11 mouse cellular contexts compared by ENCODE assay signal in the genomic region with DNA sequence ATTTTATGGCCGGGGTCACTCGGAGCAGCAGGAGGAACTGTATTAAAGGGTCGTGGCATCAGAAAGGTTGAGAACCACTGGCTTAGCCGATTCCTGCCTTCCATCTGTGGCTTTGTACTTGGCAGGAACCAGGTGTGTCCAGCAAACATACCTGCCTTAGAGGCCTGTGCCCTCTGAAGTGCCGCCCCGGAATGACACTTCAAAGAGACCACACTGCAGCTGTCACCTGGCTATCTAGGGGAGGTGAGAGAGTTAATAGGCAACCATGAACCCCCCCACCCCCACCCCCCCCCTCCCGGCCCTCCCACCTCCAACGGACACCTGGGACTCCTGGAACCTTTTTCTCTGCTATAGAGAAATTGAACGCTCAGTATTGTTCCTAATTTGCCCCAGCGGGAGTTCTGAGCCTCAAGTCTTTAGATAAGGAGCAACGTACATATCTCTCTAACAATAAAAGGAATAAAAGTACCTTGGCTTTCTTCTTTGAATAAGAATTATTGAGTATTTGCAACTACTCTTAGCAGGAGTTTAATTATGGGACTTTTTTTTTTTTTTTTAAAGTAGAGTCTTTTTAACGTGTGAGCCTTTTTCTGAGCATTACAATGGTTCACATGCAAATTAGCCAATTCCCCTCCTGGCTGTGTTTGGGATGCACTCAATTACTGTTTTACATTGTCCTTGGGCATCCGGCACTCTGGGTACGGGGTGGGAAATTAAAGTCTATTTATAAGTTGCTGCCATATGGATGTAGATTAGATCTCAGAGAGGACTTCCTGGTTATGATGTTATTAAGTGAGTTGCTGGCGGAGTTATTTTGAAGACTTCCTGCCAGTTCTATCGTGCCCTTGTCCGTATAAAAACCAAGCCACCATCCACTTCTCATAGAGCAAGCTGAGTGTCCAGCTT. TPM values are rescaled to one million over a fixed set of nuclear protein-coding genes. Genes with fewer than 3 reads are reported as not detected.
DNase-seq lines count a peak whose midpoint lies in the region; ATAC-seq and TF ChIP-seq lines count a peak whose summit lies in the region.
"Had no signal": no experiment of that assay in that cellular context is flagged by ENCODE, and none has a peak within 500 bp of the region (broad histone marks: within the 10 kb centered on the region; RNA-seq: fewer than 3 reads in every experiment).

No protein-coding gene starts in this region.

- no peaks in the 10 kb centered on the region for H3K27me3 ChIP-seq in forebrain, embryonic 11.5 days (ENCODE audit: control insufficient read depth, insufficient read depth, low read length)
- no peaks in the 10 kb centered on the region for H3K27me3 ChIP-seq in forebrain, embryonic 14.5 days (replicated peaks; ENCODE audit: control insufficient read depth, insufficient read depth, low read length)
- H3K27me3 ChIP-seq in lung, embryonic 14.5 days (ENCODE audit: insufficient read depth, low read length): no peaks in the 10 kb centered on the region
- H3K27me3 ChIP-seq in intestine, embryonic 16.5 days (replicated peaks; ENCODE audit: control insufficient read depth, insufficient read depth, low read length): no peaks in the 10 kb centered on the region
- H3K27me3 ChIP-seq: forebrain, embryonic 13.5 days had no signal

- WGBS in forebrain, embryonic 11.5 days: 61% methylated on average over 17 of the region's 17 CpGs
- 40% methylated on average over 17 of the region's 17 CpGs for WGBS in forebrain, embryonic 14.5 days
- 20% methylated on average over 17 of the region's 17 CpGs for WGBS in lung, embryonic 14.5 days
- 28% methylated on average over 17 of the region's 17 CpGs for WGBS in lung, adult 2 months
- 36% methylated on average over 17 of the region's 17 CpGs for WGBS in intestine, embryonic 16.5 days

- no peak overlapping the region for H3K4me2 ChIP-seq in forebrain, embryonic 11.5 days (ENCODE audit: low read depth, low read length, severe bottlenecking)
- H3K4me2 ChIP-seq in forebrain, embryonic 14.5 days (ENCODE audit: low read length): no peak overlapping the region
- H3K4me2 ChIP-seq in lung, embryonic 14.5 days: peak overlapping the region; percentile 38
- H3K4me2 ChIP-seq in intestine, embryonic 16.5 days (ENCODE audit: low read depth, low read length): no peak overlapping the region
- H3K4me2 ChIP-seq: forebrain, embryonic 13.5 days; liver, embryonic 11.5 days had no signal

- H3K9ac ChIP-seq in forebrain, embryonic 11.5 days (ENCODE audit: low read length): no peak overlapping the region
- H3K9ac ChIP-seq in forebrain, embryonic 14.5 days (ENCODE audit: low read length): no peak overlapping the region
- H3K9ac ChIP-seq in lung, embryonic 14.5 days: no peak overlapping the region
- no peak overlapping the region for H3K9ac ChIP-seq in intestine, embryonic 16.5 days (ENCODE audit: low read depth, low read length)
- H3K9ac ChIP-seq: forebrain, embryonic 13.5 days had no signal

- no peak overlapping the region for H3K27ac ChIP-seq in forebrain, embryonic 11.5 days (ENCODE audit: low read depth, low read length)
- H3K27ac ChIP-seq in forebrain, embryonic 14.5 days (ENCODE audit: low read depth, low read length): no peak overlapping the region
- peak overlapping the region; percentile 6; the same call in 1 of the 2 replicates for H3K27ac ChIP-seq in lung, embryonic 14.5 days (ENCODE audit: low read depth)
- peak overlapping the region; percentile 62; the same call in 1 of the 2 replicates for H3K27ac ChIP-seq in intestine, embryonic 16.5 days (ENCODE audit: low read length)
- H3K27ac ChIP-seq: forebrain, embryonic 13.5 days had no signal

- no peak for DNase-seq in forebrain, embryonic 11.5 days (ENCODE audit: low spot score)
- no peak for DNase-seq in forebrain, embryonic 14.5 days (ENCODE audit: low spot score)
- DNase-seq in lung, embryonic 14.5 days: peak; percentile 63
- no peak for DNase-seq in lung, adult 2 months
- DNase-seq in thymus, postnatal 10 days (ENCODE audit: low spot score in 2 of 2): peak; percentile 48 to 76
- no peak for DNase-seq in cerebellum, adult 8-10 months
- no peak for DNase-seq in layer of hippocampus, adult 8-10 months (ENCODE audit: low spot score in 2 of 2)
- DNase-seq: right cerebral cortex, postnatal 14 days had no signal

- H3K4me3 ChIP-seq in forebrain, embryonic 11.5 days (ENCODE audit: low read depth, low read length): no peak overlapping the region
- no peak overlapping the region for H3K4me3 ChIP-seq in forebrain, embryonic 14.5 days (ENCODE audit: low read depth, low read length)
- H3K4me3 ChIP-seq in lung, embryonic 14.5 days (ENCODE audit: low read depth, low read length): no peak overlapping the region
- H3K4me3 ChIP-seq in lung, adult 2 months (replicated peaks; ENCODE audit: extremely low read depth, low read depth, low read length): no peak overlapping the region
- no peak overlapping the region for H3K4me3 ChIP-seq in intestine, embryonic 16.5 days (ENCODE audit: low read length)
- H3K4me3 ChIP-seq: forebrain, embryonic 13.5 days had no signal

- no peaks in the 10 kb centered on the region for H3K36me3 ChIP-seq in forebrain, embryonic 11.5 days (ENCODE audit: control insufficient read depth, insufficient read depth, low read length)
- no peaks in the 10 kb centered on the region for H3K36me3 ChIP-seq in forebrain, embryonic 14.5 days (ENCODE audit: control insufficient read depth, insufficient read depth, low read length)
- H3K36me3 ChIP-seq in lung, embryonic 14.5 days (ENCODE audit: insufficient read depth): no peaks in the 10 kb centered on the region
- H3K36me3 ChIP-seq in intestine, embryonic 16.5 days (ENCODE audit: control insufficient read depth, insufficient read depth, low read length): no peaks in the 10 kb centered on the region

- no peak for TF ChIP-seq POLR2A in lung, adult 2 months (IDR thresholded peaks at IDR 0.05; ENCODE audit: borderline replicate concordance, extremely low read depth, low read depth, low read length)

- no peaks in the 10 kb centered on the region for H3K9me3 ChIP-seq in forebrain, embryonic 11.5 days (ENCODE audit: control insufficient read depth, low read length)
- H3K9me3 ChIP-seq in forebrain, embryonic 14.5 days (replicated peaks; ENCODE audit: control insufficient read depth, low read length): no peaks in the 10 kb centered on the region
- H3K9me3 ChIP-seq in lung, embryonic 14.5 days (ENCODE audit: low read depth, low read length): no peaks in the 10 kb centered on the region
- H3K9me3 ChIP-seq in intestine, embryonic 16.5 days (ENCODE audit: control insufficient read depth, low read length): no peaks in the 10 kb centered on the region
- H3K9me3 ChIP-seq: forebrain, embryonic 13.5 days had no signal

- TF ChIP-seq CTCF in lung, embryonic 14.5 days (IDR thresholded peaks at IDR 0.05; ENCODE audit: low read depth): no peak
- no peak for TF ChIP-seq CTCF in lung, adult 2 months (IDR thresholded peaks at IDR 0.05; ENCODE audit: insufficient read depth, low read length)

- H3K4me1 ChIP-seq in forebrain, embryonic 11.5 days (replicated peaks; ENCODE audit: control insufficient read depth, insufficient read depth, low read length): no peaks in the 10 kb centered on the region; the same call in 1 of the 2 replicates
- peaks cover 10% of the 10 kb centered on the region for H3K4me1 ChIP-seq in forebrain, embryonic 14.5 days (ENCODE audit: control insufficient read depth, insufficient read depth, low read length)
- H3K4me1 ChIP-seq in lung, embryonic 14.5 days (ENCODE audit: insufficient read depth): peaks cover 37% of the 10 kb centered on the region
- H3K4me1 ChIP-seq in lung, adult 2 months (ENCODE audit: control insufficient read depth, insufficient read depth, low read length): peaks cover 9% of the 10 kb centered on the region
- H3K4me1 ChIP-seq in intestine, embryonic 16.5 days (ENCODE audit: control insufficient read depth, insufficient read depth, low read length): peaks cover 34% of the 10 kb centered on the region

- 0 out of 2 replicates have a peak, but pooled peaks have one; percentile 25 for ATAC-seq in forebrain, embryonic 11.5 days (replicated peaks; ENCODE audit: low FRiP score)
- ATAC-seq in forebrain, embryonic 14.5 days: no peak
- ATAC-seq in lung, embryonic 14.5 days (ENCODE audit: insufficient read depth): peak; percentile 53
- peak; percentile 86 for ATAC-seq in intestine, embryonic 16.5 days

RNA-seq across cellular contexts. Expression of a gene that starts 53.5 kb away (rescaled TPM):
- polyA plus RNA-seq in forebrain, embryonic 11.5 days (2014; fragmentation: Nextera tagmentation; extraction: Ambion mirVana): 12.5 and 13.1 TPM in 2 replicates
- 20.5 and 25.6 TPM in 2 replicates for polyA plus RNA-seq in forebrain, embryonic 14.5 days (2014; fragmentation: Nextera tagmentation; extraction: Ambion mirVana)
- polyA plus RNA-seq in lung, embryonic 14.5 days (2014; fragmentation: Nextera tagmentation; extraction: Ambion mirVana): 134 and 137 TPM in 2 replicates
- polyA plus RNA-seq in lung, adult 2 months (2012; rRNA removed): 32.7 and 54.1 TPM in 2 replicates
- 31.9 and 32.2 TPM in 2 replicates for polyA plus RNA-seq in intestine, embryonic 16.5 days (2015; fragmentation: Nextera tagmentation; extraction: Ambion mirVana)
- 10 to 100 TPM; 18.7 to 22.0 (median 20.2) TPM for total RNA-seq in layer of hippocampus, adult 8-10 months (2022)

Comparison
In these comparisons a context has a peak if more than half of its experiments do, and no peak if none do; other contexts are left out.
1. DNase-seq: peak in lung, embryonic 14.5 days (single experiment) and thymus, postnatal 10 days (2 of 2); none in forebrain, embryonic 11.5 days (single experiment), forebrain, embryonic 14.5 days (single experiment), lung, adult 2 months (single experiment), cerebellum, adult 8-10 months (single experiment) and layer of hippocampus, adult 8-10 months (0 of 2).
2. H3K27ac ChIP-seq: peak in lung, embryonic 14.5 days (single experiment) and intestine, embryonic 16.5 days (single experiment); none in forebrain, embryonic 11.5 days (single experiment) and forebrain, embryonic 14.5 days (single experiment).